Mouse (Mus musculus) pancreas, adult 10 weeks (tissue): Measurements from ENCODE around the gene Uqcr10. TPM values are rescaled to one million over a fixed set of nuclear protein-coding genes. Genes with fewer than 3 reads are reported as not detected.

Source experiments
- polyA plus RNA-seq: library from polyadenylated mRNA; stranded (reverse); fragments of 350-450 nt; fragmentation: Illumina TruSeq; extraction: RNeasy Lipid Tissue Mini Kit (QIAGEN cat#74804); gene quantifications from one replicate; pipeline ENCODE4 v1.2.3, GENCODE M21; 2015; ENCODE audit warnings: low read depth, low replicate concordance; ENCODE audit not compliant: insufficient read depth

Uqcr10 gene
- 96.2 TPM for polyA plus RNA-seq

GRCm38 (mm10) chr11:4704072-4704964, at the start of gene Uqcr10, which contains the start of gene Zmat5:
Uqcr10 (minus strand) TSS chr11:4704342.
Zmat5 (plus strand) TSS chr11:4704678.

GRCm38 (mm10) chr11:4746733-4747132, 42.6 kb upstream of the Uqcr10 start, which contains the start of gene Cabp7:
Cabp7 (minus strand) TSS chr11:4746778.

Other genes with a start within 250 kb of the Uqcr10 start
- 8.3 TPM for gene Mtmr3, start 109.5 kb downstream of the Uqcr10 start, polyA plus RNA-seq
- not detected for gene Gm11032, start 84.3 kb downstream of the Uqcr10 start, polyA plus RNA-seq
- gene Ascc2, start 66.6 kb downstream of the Uqcr10 start, polyA plus RNA-seq, result 7.0 TPM
- gene Zmat5, start 336 bp upstream of the Uqcr10 start, polyA plus RNA-seq, result 7.1 TPM
- 2.9 TPM for gene Cabp7, start 42.4 kb upstream of the Uqcr10 start, polyA plus RNA-seq
- gene Nf2, start 145.2 kb upstream of the Uqcr10 start, polyA plus RNA-seq, result 14.9 TPM
- 4.2 TPM for gene Nipsnap1, start 169.6 kb upstream of the Uqcr10 start, polyA plus RNA-seq
- gene Thoc5, start 191.0 kb upstream of the Uqcr10 start, polyA plus RNA-seq, result 5.7 TPM
- not detected for gene Nefh, start 243.7 kb upstream of the Uqcr10 start, polyA plus RNA-seq